Mouse (Mus musculus): Measurements from ENCODE around the gene Ccnjl.

The Ccnjl gene

GRCm38 (mm10) chr11:43624341-43624740 is 95.8 kb downstream of the Ccnjl start:
- peak in 1 of 2 experiments; percentile 50 for DNase-seq (ENCODE audit: low spot score in 2 of 2)

DNA sequence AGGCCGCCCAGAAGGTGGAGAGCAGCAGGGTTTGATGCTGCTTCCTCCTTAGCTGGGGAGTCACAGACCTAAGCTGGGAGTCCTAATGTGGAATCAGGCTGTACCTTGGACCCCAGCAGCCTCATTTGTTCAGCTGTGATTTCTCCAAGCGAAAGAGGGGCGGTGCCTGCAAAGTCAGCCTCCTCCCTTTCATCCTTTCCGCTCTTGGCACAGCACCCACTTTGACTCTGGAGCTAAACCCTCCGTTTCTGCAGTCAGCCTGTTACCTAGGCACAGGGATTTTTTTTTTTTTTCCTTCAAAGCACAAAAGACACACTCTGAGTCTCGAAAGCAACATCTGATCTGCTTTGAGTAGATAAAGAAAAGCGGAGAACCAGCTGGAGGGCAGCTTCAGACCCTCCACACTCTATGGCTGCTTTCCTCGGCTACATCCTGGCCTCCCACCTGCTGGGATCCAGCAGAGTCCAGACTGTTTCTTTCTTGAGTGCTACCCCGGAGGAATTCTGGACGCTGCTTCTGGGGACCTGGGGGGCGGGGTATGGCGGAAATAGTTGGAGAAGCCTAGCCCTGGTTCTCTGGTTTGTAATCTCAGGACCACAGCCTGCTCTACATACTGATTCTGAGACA is 97.8 kb downstream of the Ccnjl start:
- peak; percentile 47 to 60 for DNase-seq (ENCODE audit: low spot score in 2 of 2)

DNA sequence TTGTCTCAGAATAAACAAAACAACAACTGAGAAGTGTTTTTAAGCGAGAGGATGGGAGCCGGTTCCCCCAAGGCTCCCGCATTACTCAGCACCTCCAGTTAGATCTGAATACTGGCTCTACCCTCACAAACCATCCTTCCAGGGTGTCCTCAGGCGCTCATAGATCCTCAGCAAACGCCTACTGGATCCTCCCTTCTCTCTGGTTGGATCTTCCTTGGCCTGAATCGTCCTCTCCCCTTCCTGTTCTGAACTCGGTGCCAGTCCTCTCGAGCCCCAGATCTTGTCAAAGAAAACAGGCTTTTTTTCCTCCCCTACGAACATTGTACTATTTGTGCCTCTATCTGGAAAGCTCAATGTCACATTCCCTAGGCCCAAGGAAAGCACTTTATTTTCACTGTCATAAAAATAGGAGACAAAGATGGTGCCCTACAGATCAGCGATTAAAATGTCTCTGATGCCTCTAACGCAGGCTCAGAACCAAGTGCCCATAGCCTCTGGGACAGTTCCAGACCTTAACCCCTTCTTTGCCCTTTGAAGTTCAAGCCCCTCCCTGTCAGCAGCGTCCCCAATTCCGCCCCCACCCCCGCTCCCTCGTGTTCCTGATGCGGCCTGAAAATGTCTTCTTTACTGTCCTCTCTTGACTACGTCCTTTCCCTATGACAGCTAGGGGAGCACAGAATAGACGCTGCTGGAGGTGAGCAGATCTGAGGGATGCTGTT is 98.5 kb downstream of the Ccnjl start:
- DNase-seq (ENCODE audit: low spot score in 2 of 2): no peak

- no peak for DNase-seq (ENCODE audit: low spot score in 2 of 2)
Observed at GRCm38 (mm10) chr11:43631645-43632044, 103.1 kb downstream of the Ccnjl start.

GRCm38 (mm10) chr11:43632566-43632965 is 104.0 kb downstream of the Ccnjl start:
- peak; percentile 31 to 39 for DNase-seq (ENCODE audit: low spot score in 2 of 2)

GRCm38 (mm10) chr11:43633165-43633564 is 104.6 kb downstream of the Ccnjl start:
- no peak for DNase-seq (ENCODE audit: low spot score in 2 of 2)

- peak; percentile 51 to 61 for DNase-seq (ENCODE audit: low spot score in 2 of 2)
Observed at GRCm38 (mm10) chr11:43633658-43634401, 105.2 kb downstream of the Ccnjl start.

All from right cerebral cortex, adult 2 months (tissue).